Mouse (Mus musculus) stomach, postnatal 0 days (tissue): ENCODE data around the gene Trabd2b.

Source experiments
- CTCF ChIP-seq: IDR thresholded peaks from 2 replicates; pipeline ENCODE4 v1.5.1; 2016; ENCODE audit warnings: antibody characterized with exemption, low read depth, mild to moderate bottlenecking, moderate library complexity
- EP300 ChIP-seq: optimal IDR thresholded peaks from 2 replicates; pipeline ENCODE3; 2016; ENCODE audit warnings: antibody characterized with exemption

- no peak for TF ChIP-seq CTCF
- TF ChIP-seq EP300: no peak
Observed at GRCm38 (mm10) chr4:114401993-114402731, 4.4 kb upstream of the Trabd2b start.
